Mouse (Mus musculus) lung, embryonic 16.5 days (tissue): ENCODE results near the gene AU021092. TPM values are rescaled to one million over a fixed set of nuclear protein-coding genes. Genes with fewer than 3 reads are reported as not detected.
"Not testable (repeated sequence)": the region's sequence is repeated elsewhere in the genome, so short reads cannot be mapped to it uniquely, and the experiment has no call there.

ENCODE experiments used
- ATAC-seq: fragments of 200-750 bp; cut with Nextera tagmentation; 2 replicates; pipeline ENCODE4 v1.8.0; 2017; ENCODE audit warnings: low read depth, mild to moderate bottlenecking, moderate library complexity
- H3K27ac ChIP-seq: fragments of 300-500 bp; sonication (generic); 2 replicates; pipeline ENCODE4 v1.5.1; 2014; ENCODE audit warnings: mild to moderate bottlenecking, control low read depth, low read length
- H3K27me3 ChIP-seq: fragments of 300-500 bp; sonication (generic); 2 replicates; pipeline ENCODE4 v1.6.1; 2014; ENCODE audit warnings: low read depth, low read length, mixed read lengths; ENCODE audit not compliant: control insufficient read depth, insufficient read depth
- H3K36me3 ChIP-seq: fragments of 300-500 bp; sonication (generic); 2 replicates; pipeline ENCODE4 v1.6.1; 2014; ENCODE audit warnings: low read length; ENCODE audit not compliant: control insufficient read depth, insufficient read depth
- H3K4me1 ChIP-seq: fragments of 300-500 bp; sonication (generic); replicated peaks from 2 replicates; pipeline ENCODE4 v1.6.1; 2014; ENCODE audit warnings: low read length, mixed read lengths; ENCODE audit not compliant: control insufficient read depth, insufficient read depth
- H3K4me2 ChIP-seq: fragments of 300-500 bp; sonication (generic); 2 replicates; pipeline ENCODE4 v1.6.1; 2014; ENCODE audit warnings: low read depth, low read length, control low read depth
- H3K4me3 ChIP-seq: fragments of 300-500 bp; sonication (generic); 2 replicates; pipeline ENCODE4 v1.5.1; 2014; ENCODE audit warnings: mild to moderate bottlenecking, low read length, control low read depth
- H3K9ac ChIP-seq: fragments of 300-500 bp; sonication (generic); 2 replicates; pipeline ENCODE4 v1.6.1; 2014; ENCODE audit warnings: low read length, control low read depth
- H3K9me3 ChIP-seq: fragments of 300-500 bp; sonication (generic); 2 replicates; pipeline ENCODE4 v1.6.1; 2016; ENCODE audit warnings: low read length; ENCODE audit not compliant: control insufficient read depth
- WGBS: fragments of 180-500 bp; shearing (Covaris S2); extraction: QIAGEN DNeasy Blood & Tissue Kit; methylation state at CpG from one replicate; pipeline ENCODE4 v1.1.7; 2014; 5-methylcytosine and 5-hydroxymethylcytosine counted together
- polyA plus RNA-seq: library from polyadenylated mRNA; unstranded; fragments of >200 nt; fragmentation: Nextera tagmentation; extraction: Ambion mirVana; gene quantifications from 2 replicates; pipeline ENCODE4 v1.2.1, GENCODE M21; 2015

The AU021092 gene
- polyA plus RNA-seq, 1 experiment from 2014 or later: 60.9 TPM

DNA sequence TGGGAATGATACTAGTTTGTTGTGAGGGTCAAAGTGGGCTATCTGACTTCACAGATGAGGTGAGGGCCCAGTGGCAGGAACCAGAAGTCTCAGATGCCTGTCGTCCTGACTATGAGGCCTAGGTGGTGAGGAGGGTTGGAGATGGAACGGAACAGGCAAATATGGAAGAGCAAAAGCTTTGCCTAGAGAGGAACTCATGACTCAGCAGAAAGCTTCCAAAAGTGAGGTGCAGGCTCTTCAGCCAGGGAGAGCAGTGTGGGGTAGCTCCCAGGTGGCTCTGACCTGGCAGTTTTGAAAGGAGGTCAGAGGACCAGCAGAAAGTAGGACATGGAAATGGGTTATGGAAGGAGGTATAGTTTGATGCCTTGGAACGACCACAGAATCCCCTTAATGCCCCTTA, 28.8 kb upstream of the AU021092 start:
- Histone ChIP-seq H3K4me2 (no peak overlapping the region), H3K4me1 (peaks cover 11% of the 10 kb centered on the region), H3K27me3 (no peaks in the 10 kb centered on the region), H3K9me3 (no peaks in the 10 kb centered on the region), H3K9ac (no peak overlapping the region), H3K27ac (no peak overlapping the region), H3K36me3 (peaks cover 13% of the 10 kb centered on the region), H3K4me3 (no peak overlapping the region)
- no peak for ATAC-seq
- WGBS: 79% methylated on average over 3 of the region's 3 CpGs

DNA sequence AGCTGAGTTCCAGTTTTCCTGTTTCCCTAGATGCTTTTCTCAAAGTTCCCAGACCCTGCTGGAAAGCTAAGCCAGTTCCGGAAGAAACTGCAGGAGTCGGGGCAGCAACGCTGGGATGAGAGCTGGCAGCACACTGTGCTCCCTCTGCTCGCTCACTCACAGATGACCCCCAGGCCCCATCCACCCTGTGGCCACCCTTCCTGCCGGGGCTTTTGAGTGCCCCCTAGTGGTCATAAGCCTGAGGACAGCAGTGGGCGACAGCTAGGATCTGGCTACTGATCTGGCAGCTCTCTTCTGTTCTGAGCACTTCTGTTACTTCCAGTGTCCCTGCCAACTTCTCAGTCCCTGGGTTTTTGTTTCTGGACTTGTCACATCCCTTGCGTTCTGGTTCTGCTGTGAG, 22.3 kb upstream of the AU021092 start:
- H3K4me3 ChIP-seq: no peak overlapping the region
- no peaks in the 10 kb centered on the region for H3K4me1 ChIP-seq
- H3K27ac ChIP-seq: no peak overlapping the region
- no peak overlapping the region for H3K4me2 ChIP-seq
- peaks cover 32% of the 10 kb centered on the region for H3K36me3 ChIP-seq
- H3K27me3 ChIP-seq: no peaks in the 10 kb centered on the region
- no peak overlapping the region for H3K9ac ChIP-seq
- no peaks in the 10 kb centered on the region for H3K9me3 ChIP-seq
- 29% methylated on average over 7 of the region's 7 CpGs for WGBS
- peak; percentile 84 for ATAC-seq

DNA sequence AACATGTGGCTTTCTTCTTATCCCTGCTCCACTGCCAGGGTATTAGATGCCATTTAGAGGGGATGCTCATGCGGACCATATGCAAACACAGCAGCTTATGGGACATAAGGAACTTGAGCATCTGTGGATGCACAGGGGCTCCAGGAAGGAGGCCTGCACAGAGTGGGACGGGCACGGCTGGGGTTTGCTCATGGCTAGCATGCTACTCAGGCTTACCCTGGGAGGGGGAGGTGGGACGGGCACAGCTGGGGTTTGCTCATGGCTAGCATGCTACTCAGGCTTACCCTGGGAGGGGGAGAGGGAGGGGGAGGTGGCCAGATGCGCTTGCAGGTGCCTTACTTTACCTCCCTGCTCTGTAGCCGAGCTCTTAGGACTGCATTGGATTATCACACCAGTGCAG, 20.8 kb upstream of the AU021092 start:
- H3K9ac ChIP-seq: no peak overlapping the region
- no peak for ATAC-seq
- peaks cover 27% of the 10 kb centered on the region for H3K36me3 ChIP-seq
- H3K4me1 ChIP-seq: no peaks in the 10 kb centered on the region
- no peaks in the 10 kb centered on the region for H3K27me3 ChIP-seq
- no peak overlapping the region for H3K27ac ChIP-seq
- H3K4me3 ChIP-seq: no peak overlapping the region
- H3K9me3 ChIP-seq: no peaks in the 10 kb centered on the region
- WGBS: 93% methylated on average over 6 of the region's 6 CpGs
- H3K4me2 ChIP-seq: no peak overlapping the region

DNA sequence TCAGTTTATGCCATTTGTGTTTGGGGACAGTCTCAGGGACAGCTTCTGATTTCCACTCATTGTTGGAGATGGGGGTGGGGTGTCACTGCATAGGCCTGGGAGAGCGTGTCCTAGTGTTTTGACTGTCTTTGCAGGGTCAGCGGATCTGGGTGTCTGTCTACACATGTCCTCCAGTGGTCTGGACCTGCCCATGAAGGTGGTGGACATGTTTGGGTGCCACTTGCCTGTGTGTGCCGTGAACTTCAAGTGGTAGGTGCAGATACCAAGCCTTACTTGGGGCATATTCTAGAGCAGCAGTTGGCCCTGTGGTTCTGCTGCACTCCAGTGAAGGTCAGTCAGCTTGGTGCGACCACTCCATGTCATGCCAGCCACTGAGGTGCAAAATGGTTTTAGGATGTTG, 20.3 kb upstream of the AU021092 start:
- H3K9me3 ChIP-seq: no peaks in the 10 kb centered on the region
- no peak overlapping the region for H3K27ac ChIP-seq
- H3K4me2 ChIP-seq: no peak overlapping the region
- H3K36me3 ChIP-seq: peaks cover 26% of the 10 kb centered on the region
- H3K9ac ChIP-seq: no peak overlapping the region
- 89% methylated on average over 4 of the region's 4 CpGs for WGBS
- no peaks in the 10 kb centered on the region for H3K4me1 ChIP-seq
- no peaks in the 10 kb centered on the region for H3K27me3 ChIP-seq
- no peak for ATAC-seq
- no peak overlapping the region for H3K4me3 ChIP-seq

DNA sequence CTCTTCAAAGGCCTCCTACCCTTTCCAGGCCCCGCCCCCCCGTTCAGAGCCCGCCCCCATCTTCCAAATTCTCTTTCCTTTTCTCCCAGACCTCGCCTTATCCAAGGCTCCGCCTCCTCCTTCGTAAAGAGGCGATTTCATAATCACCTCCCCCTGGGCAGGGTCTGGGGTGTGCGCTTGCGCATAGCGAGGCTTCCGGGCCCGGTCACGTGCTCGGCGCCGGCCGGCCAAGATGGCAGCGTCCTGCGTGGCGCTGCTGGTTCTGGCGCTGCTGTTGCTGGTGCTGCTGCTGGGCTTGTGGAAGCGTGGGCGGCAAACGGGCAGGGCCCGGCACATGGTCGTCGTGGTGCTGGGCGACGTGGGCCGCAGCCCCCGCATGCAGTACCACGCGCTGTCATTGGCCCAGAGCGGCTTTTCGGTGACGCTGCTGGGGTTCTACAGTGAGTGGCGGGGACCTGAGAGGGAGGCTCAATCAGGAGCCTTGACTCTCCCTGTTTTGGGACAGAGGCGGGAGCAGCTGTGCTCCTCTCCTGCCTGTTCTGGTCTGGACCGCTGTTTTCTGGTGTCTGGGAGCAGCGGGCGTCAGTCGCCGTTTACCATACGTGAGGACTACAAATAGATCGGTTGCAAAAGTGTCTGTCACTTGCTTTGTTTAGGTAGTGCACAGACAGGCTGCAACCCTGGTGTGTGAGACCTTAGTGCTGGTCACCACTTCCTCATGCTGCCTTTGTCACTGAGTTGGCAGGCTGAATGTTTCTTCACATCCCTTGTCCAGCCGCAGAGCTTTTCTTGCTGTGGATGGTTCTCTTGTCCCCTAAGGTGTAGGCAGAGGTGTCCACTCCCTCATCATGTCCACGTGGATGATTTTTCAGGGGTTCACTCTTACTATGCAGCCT, 11.6 kb upstream of the AU021092 start, which contains the start of gene Alg1:
TSS of gene Alg1 (plus strand) at position 204 of the 896 bp plus-strand sequence.
- H3K9ac ChIP-seq: peak within 1 kb of the TSS; percentile 79
- 2% methylated on average over 47 of the region's 47 CpGs for WGBS
- peak within 1 kb of the TSS; percentile 38 for H3K27ac ChIP-seq

DNA sequence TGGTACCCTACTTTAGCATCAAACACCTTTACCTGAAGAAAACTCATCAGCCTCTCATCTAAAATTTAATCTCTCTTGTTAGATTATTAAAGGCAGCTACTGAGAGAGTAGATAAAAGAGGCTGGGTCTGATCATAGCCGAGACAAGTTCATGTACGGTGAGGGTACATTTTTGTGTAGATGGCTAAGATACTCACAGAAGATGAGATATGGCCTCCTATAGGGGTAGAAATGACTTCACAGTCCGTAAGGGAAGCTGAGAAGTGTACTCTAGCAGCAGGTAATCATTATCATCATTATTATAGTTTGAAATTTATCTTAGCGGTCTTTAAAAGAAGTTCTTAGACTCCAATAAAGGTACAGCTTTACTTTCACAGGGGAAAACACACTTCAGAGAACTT, 10.9 kb upstream of the AU021092 start:
- peak overlapping the region; percentile 23; the same call in 1 of the 2 replicates for H3K27ac ChIP-seq

More for the DNA sequence above, 11.6 kb upstream of the AU021092 start, which contains the start of gene Alg1:
- no peaks in the 10 kb centered on the region for H3K9me3 ChIP-seq
- H3K36me3 ChIP-seq: no peaks in the 10 kb centered on the region; the same call in 1 of the 2 replicates
- ATAC-seq: peak; percentile 97
- H3K4me3 ChIP-seq: peak within 1 kb of the TSS; percentile 80
- peak within 1 kb of the TSS; percentile 81 for H3K4me2 ChIP-seq
- H3K4me1 ChIP-seq: peaks cover 9% of the 10 kb centered on the region; the same call in 1 of the 2 replicates
- H3K27me3 ChIP-seq: no peaks in the 10 kb centered on the region

DNA sequence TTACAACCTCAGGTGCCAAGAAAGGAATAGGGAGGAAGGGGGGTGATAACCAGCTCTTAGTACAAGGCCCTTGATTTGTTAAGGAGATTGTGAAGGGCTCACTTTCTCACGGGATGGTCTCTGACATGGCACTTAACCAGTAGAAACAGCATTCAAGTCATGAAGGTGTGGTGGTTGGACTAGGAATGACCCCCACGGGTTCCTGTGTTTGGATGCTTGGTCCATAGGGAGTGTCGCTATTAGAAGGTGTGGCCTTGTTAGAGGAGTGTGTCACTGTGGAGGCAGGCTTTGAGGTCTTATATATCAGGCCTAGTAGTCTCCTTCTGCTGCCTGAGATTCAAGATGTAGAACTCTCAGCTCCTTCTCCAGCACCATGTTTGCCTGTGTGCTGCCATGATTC, 6.0 kb upstream of the AU021092 start:
- not testable (repeated sequence) for H3K36me3 ChIP-seq, H3K4me3 ChIP-seq, H3K27me3 ChIP-seq, H3K4me2 ChIP-seq, H3K9ac ChIP-seq, H3K9me3 ChIP-seq, H3K27ac ChIP-seq, ATAC-seq, H3K4me1 ChIP-seq
- 77% methylated on average over 3 of the region's 3 CpGs for WGBS

More for the DNA sequence above, 10.9 kb upstream of the AU021092 start:
- H3K27me3 ChIP-seq: no peaks in the 10 kb centered on the region
- H3K9me3 ChIP-seq: no peaks in the 10 kb centered on the region
- ATAC-seq: peak; percentile 18
- H3K9ac ChIP-seq: no peak overlapping the region
- H3K36me3 ChIP-seq: no peaks in the 10 kb centered on the region; the same call in 1 of the 2 replicates
- H3K4me3 ChIP-seq: peak overlapping the region; percentile 80
- WGBS: 61% methylated on average over 4 of the region's 4 CpGs
- peaks cover 9% of the 10 kb centered on the region; the same call in 1 of the 2 replicates for H3K4me1 ChIP-seq
- peak overlapping the region; percentile 37 for H3K4me2 ChIP-seq

DNA sequence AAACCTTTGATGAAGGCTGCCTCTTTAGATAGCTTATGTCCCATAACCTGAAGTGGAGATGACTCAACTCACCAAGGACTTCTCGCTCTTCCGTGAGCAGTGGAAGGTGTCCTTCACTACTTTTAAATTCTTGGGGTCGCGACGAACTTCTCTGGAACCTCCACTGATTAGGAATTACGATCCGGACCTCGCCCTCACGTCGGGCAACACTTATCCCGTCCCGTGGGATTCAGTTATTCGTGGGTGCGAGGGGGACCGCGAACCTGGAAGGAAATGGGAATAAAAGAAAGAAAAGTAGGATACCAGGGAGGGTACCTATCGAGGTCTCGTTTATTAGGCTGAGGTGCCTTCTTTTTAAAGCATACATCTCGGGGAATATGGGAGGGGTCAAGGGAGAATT, 5.4 kb upstream of the AU021092 start:
- H3K9me3 ChIP-seq, ATAC-seq, H3K4me2 ChIP-seq, H3K36me3 ChIP-seq, H3K27ac ChIP-seq, H3K9ac ChIP-seq, H3K27me3 ChIP-seq, H3K4me3 ChIP-seq, H3K4me1 ChIP-seq: not testable (repeated sequence)
- WGBS: 68% methylated on average over 19 of the region's 19 CpGs

DNA sequence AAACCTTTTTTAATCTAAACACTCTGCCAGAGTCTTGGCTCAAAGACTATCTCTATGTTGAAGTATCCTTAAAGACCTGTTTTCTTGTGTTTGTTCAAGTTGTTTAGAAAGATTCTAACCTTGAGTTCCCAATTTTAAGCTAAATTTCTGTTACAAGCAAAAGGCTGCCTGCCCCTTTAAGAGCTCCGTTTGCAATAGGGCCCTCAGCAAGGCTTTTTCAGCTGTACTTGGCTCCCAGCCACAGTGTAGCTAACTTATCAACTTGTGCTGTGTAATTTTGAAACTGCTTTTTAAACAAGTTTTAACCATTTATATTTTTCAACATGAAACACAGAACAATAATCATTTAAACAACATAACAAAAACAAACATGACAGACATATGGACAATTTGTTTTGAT, 4.4 kb upstream of the AU021092 start:
- H3K27ac ChIP-seq, H3K4me1 ChIP-seq, H3K9ac ChIP-seq, H3K4me3 ChIP-seq, H3K27me3 ChIP-seq, H3K4me2 ChIP-seq, ATAC-seq, H3K9me3 ChIP-seq, H3K36me3 ChIP-seq: not testable (repeated sequence)
- WGBS: 2% methylated on average over 1 of the region's 1 CpGs
